Mouse (Mus musculus): ENCODE results near the gene Gpr37l1. TPM values are rescaled to one million over a fixed set of nuclear protein-coding genes. Genes with fewer than 3 reads are reported as not detected.

Gpr37l1 gene
- polyA plus RNA-seq (2016; fragmentation: Nextera tagmentation; extraction: Ambion mirVana), result not detected in 2 replicates

- Histone ChIP-seq H3K4me2 (no peak within 1 kb of the TSS), H3K9me3 (no peaks in the 10 kb centered on the region), H3K4me3 (replicated peaks) (no peak within 1 kb of the TSS), H3K27me3 (no peaks in the 10 kb centered on the region), H3K4me1 (no peaks in the 10 kb centered on the region), H3K27ac (no peak within 1 kb of the TSS), H3K9ac (no peak within 1 kb of the TSS), H3K36me3 (replicated peaks) (no peaks in the 10 kb centered on the region)
- no peak for ATAC-seq (ENCODE audit: low FRiP score)
- 69% methylated on average over 11 of the region's 11 CpGs for WGBS
These were observed at the start of gene Gpr37l1 for GRCm38 (mm10) chr1:135167435-135167834. Gpr37l1 (minus strand) TSS chr1:135167681.

GRCm38 (mm10) chr1:135213772-135214640, 46.5 kb upstream of the Gpr37l1 start:
- Histone ChIP-seq H3K36me3 (replicated peaks) (no peaks in the 10 kb centered on the region), H3K9ac (no peak overlapping the region), H3K9me3 (no peaks in the 10 kb centered on the region), H3K27ac (no peak overlapping the region), H3K27me3 (no peaks in the 10 kb centered on the region), H3K4me1 (peaks cover 5% of the 10 kb centered on the region; the same call in 1 of the 2 replicates), H3K4me3 (replicated peaks) (no peak overlapping the region), H3K4me2 (no peak overlapping the region)
- WGBS, result 88% methylated on average over 9 of the region's 9 CpGs
- ATAC-seq (ENCODE audit: low FRiP score), result no peak

- Histone ChIP-seq H3K36me3 (replicated peaks) (no peaks in the 10 kb centered on the region), H3K9ac (no peak overlapping the region), H3K27ac (no peak overlapping the region), H3K9me3 (no peaks in the 10 kb centered on the region), H3K4me3 (replicated peaks) (no peak overlapping the region), H3K4me2 (no peak overlapping the region), H3K27me3 (no peaks in the 10 kb centered on the region), H3K4me1 (no peaks in the 10 kb centered on the region)
- no peak for ATAC-seq (ENCODE audit: low FRiP score)
- 65% methylated on average over 5 of the region's 5 CpGs for WGBS
These were observed 42.9 kb upstream of the Gpr37l1 start for GRCm38 (mm10) chr1:135210421-135210820.

- H3K4me2 ChIP-seq, result no peak overlapping the region
- no peak overlapping the region for H3K27ac ChIP-seq
- no peaks in the 10 kb centered on the region for H3K27me3 ChIP-seq
- H3K36me3 ChIP-seq (replicated peaks), result no peaks in the 10 kb centered on the region
- H3K4me1 ChIP-seq, result peaks cover 9% of the 10 kb centered on the region
- WGBS, result 74% methylated on average over 9 of the region's 9 CpGs
- H3K9me3 ChIP-seq, result no peaks in the 10 kb centered on the region
- H3K9ac ChIP-seq, result no peak overlapping the region
- no peak overlapping the region for H3K4me3 ChIP-seq (replicated peaks)
- no peak for ATAC-seq (ENCODE audit: low FRiP score)
These were observed 41.2 kb upstream of the Gpr37l1 start for GRCm38 (mm10) chr1:135208716-135209115.

- Histone ChIP-seq H3K4me2 (no peak overlapping the region), H3K9me3 (no peaks in the 10 kb centered on the region), H3K4me1 (peaks cover 9% of the 10 kb centered on the region), H3K9ac (no peak overlapping the region), H3K4me3 (replicated peaks) (no peak overlapping the region), H3K27me3 (no peaks in the 10 kb centered on the region), H3K36me3 (replicated peaks) (no peaks in the 10 kb centered on the region), H3K27ac (no peak overlapping the region)
- 93% methylated on average over 14 of the region's 14 CpGs for WGBS
- ATAC-seq (ENCODE audit: low FRiP score), result no peak
These were observed 39.3 kb upstream of the Gpr37l1 start for GRCm38 (mm10) chr1:135206586-135207339.

GRCm38 (mm10) chr1:135205257-135205656, 37.8 kb upstream of the Gpr37l1 start:
- Histone ChIP-seq H3K36me3 (replicated peaks) (no peaks in the 10 kb centered on the region), H3K4me1 (peaks cover 9% of the 10 kb centered on the region), H3K9ac (no peak overlapping the region), H3K9me3 (no peaks in the 10 kb centered on the region), H3K4me3 (replicated peaks) (no peak overlapping the region), H3K27me3 (no peaks in the 10 kb centered on the region), H3K4me2 (no peak overlapping the region), H3K27ac (no peak overlapping the region)
- no peak for ATAC-seq (ENCODE audit: low FRiP score)
- WGBS, result 60% methylated on average over 4 of the region's 4 CpGs

GRCm38 (mm10) chr1:135204196-135205126, 37.0 kb upstream of the Gpr37l1 start:
- Histone ChIP-seq H3K9me3 (no peaks in the 10 kb centered on the region), H3K4me3 (replicated peaks) (no peak overlapping the region), H3K27ac (no peak overlapping the region), H3K27me3 (no peaks in the 10 kb centered on the region), H3K4me2 (no peak overlapping the region), H3K9ac (no peak overlapping the region), H3K4me1 (peaks cover 11% of the 10 kb centered on the region), H3K36me3 (replicated peaks) (no peaks in the 10 kb centered on the region)
- 32% methylated on average over 12 of the region's 12 CpGs for WGBS
- ATAC-seq (ENCODE audit: low FRiP score), result no peak

GRCm38 (mm10) chr1:135200400-135200799, 32.9 kb upstream of the Gpr37l1 start:
- 93% methylated on average over 4 of the region's 4 CpGs for WGBS

GRCm38 (mm10) chr1:135199014-135199819, 31.7 kb upstream of the Gpr37l1 start:
- Histone ChIP-seq H3K27me3 (no peaks in the 10 kb centered on the region), H3K27ac (peak overlapping the region; percentile 50), H3K4me3 (replicated peaks) (peak overlapping the region; percentile 17), H3K4me1 (peaks cover 18% of the 10 kb centered on the region), H3K9ac (no peak overlapping the region), H3K36me3 (replicated peaks) (no peaks in the 10 kb centered on the region), H3K4me2 (peak overlapping the region; percentile 46), H3K9me3 (no peaks in the 10 kb centered on the region)
- ATAC-seq (ENCODE audit: low FRiP score), result peak; percentile 63
- WGBS, result 2% methylated on average over 21 of the region's 21 CpGs

More at GRCm38 (mm10) chr1:135200400-135200799, 32.9 kb upstream of the Gpr37l1 start:
- ATAC-seq (ENCODE audit: low FRiP score), result no peak
- Histone ChIP-seq H3K27ac (no peak overlapping the region), H3K9me3 (no peaks in the 10 kb centered on the region), H3K27me3 (no peaks in the 10 kb centered on the region), H3K9ac (no peak overlapping the region), H3K4me1 (peaks cover 24% of the 10 kb centered on the region), H3K4me2 (no peak overlapping the region), H3K36me3 (replicated peaks) (no peaks in the 10 kb centered on the region), H3K4me3 (replicated peaks) (no peak overlapping the region)

GRCm38 (mm10) chr1:135198412-135198811, 30.9 kb upstream of the Gpr37l1 start:
- Histone ChIP-seq H3K36me3 (replicated peaks) (no peaks in the 10 kb centered on the region), H3K9ac (no peak overlapping the region), H3K9me3 (no peaks in the 10 kb centered on the region), H3K27me3 (no peaks in the 10 kb centered on the region), H3K4me3 (replicated peaks) (no peak overlapping the region), H3K4me1 (peaks cover 15% of the 10 kb centered on the region), H3K27ac (no peak overlapping the region), H3K4me2 (no peak overlapping the region)
- ATAC-seq (ENCODE audit: low FRiP score), result no peak
- WGBS, result 25% methylated on average over 5 of the region's 5 CpGs

- no peak overlapping the region for H3K9ac ChIP-seq
- 88% methylated on average over 6 of the region's 6 CpGs for WGBS
These were observed 28.5 kb upstream of the Gpr37l1 start for GRCm38 (mm10) chr1:135195907-135196440.

More at GRCm38 (mm10) chr1:135195907-135196440, 28.5 kb upstream of the Gpr37l1 start:
- no peaks in the 10 kb centered on the region for H3K9me3 ChIP-seq
- H3K27me3 ChIP-seq, result no peaks in the 10 kb centered on the region
- H3K4me1 ChIP-seq, result peaks cover 15% of the 10 kb centered on the region
- no peaks in the 10 kb centered on the region for H3K36me3 ChIP-seq (replicated peaks)
- no peak overlapping the region for H3K4me3 ChIP-seq (replicated peaks)
- H3K27ac ChIP-seq, result no peak overlapping the region
- H3K4me2 ChIP-seq, result no peak overlapping the region
- no peak for ATAC-seq (ENCODE audit: low FRiP score)

Measured in forebrain, embryonic 12.5 days (tissue).